Mouse (Mus musculus): ENCODE measurements around the gene Bbs12. TPM values are rescaled to one million over a fixed set of nuclear protein-coding genes. Genes with fewer than 3 reads are reported as not detected.

Gene Bbs12
- polyA plus RNA-seq, 1 experiment from 2014 or later = 8.7 TPM

GRCm38 (mm10) chr3:37291929-37292328, 20.4 kb upstream of the Bbs12 start:
- H3K9ac ChIP-seq = no peak overlapping the region
- H3K4me2 ChIP-seq (replicated peaks) = no peak overlapping the region
- H3K9me3 ChIP-seq = no peaks in the 10 kb centered on the region
- no peak for ATAC-seq (ENCODE audit: low FRiP score, low read depth)
- H3K4me3 ChIP-seq = no peak overlapping the region
- WGBS = 57% methylated on average over 2 of the region's 2 CpGs
- no peaks in the 10 kb centered on the region for H3K36me3 ChIP-seq
- no peaks in the 10 kb centered on the region for H3K27me3 ChIP-seq
- no peak overlapping the region for H3K27ac ChIP-seq
- no peaks in the 10 kb centered on the region for H3K4me1 ChIP-seq

GRCm38 (mm10) chr3:37292654-37293053, 19.7 kb upstream of the Bbs12 start:
- no peaks in the 10 kb centered on the region for H3K9me3 ChIP-seq
- WGBS = 61% methylated on average over 2 of the region's 2 CpGs
- ATAC-seq (ENCODE audit: low FRiP score, low read depth) = no peak
- no peaks in the 10 kb centered on the region for H3K27me3 ChIP-seq
- H3K4me2 ChIP-seq (replicated peaks) = no peak overlapping the region
- H3K4me3 ChIP-seq = no peak overlapping the region
- H3K36me3 ChIP-seq = no peaks in the 10 kb centered on the region
- H3K4me1 ChIP-seq = no peaks in the 10 kb centered on the region
- no peak overlapping the region for H3K27ac ChIP-seq
- no peak overlapping the region for H3K9ac ChIP-seq

DNA sequence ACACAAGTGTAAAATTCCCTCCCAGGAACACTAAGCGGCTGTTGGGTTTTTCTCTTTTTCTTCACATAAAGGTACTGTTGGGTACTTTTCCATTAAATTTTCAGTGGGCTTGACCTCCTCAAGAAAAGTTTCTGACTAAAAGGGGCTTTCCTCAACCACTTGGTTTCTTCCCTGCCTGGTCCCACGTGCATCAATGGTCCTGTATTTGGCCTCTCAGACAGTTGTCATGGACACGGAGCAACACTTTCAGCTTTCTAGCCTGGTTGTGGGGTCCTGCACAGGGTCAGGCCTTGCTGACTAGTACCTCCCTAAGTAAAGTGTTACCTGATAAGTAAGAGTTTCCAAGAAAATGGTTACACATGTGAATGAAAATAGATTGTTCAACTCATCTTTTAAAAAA, 12.9 kb upstream of the Bbs12 start:
- no peaks in the 10 kb centered on the region for H3K4me1 ChIP-seq
- ATAC-seq (ENCODE audit: low FRiP score, low read depth) = no peak
- WGBS = 66% methylated on average over 3 of the region's 3 CpGs

DNA sequence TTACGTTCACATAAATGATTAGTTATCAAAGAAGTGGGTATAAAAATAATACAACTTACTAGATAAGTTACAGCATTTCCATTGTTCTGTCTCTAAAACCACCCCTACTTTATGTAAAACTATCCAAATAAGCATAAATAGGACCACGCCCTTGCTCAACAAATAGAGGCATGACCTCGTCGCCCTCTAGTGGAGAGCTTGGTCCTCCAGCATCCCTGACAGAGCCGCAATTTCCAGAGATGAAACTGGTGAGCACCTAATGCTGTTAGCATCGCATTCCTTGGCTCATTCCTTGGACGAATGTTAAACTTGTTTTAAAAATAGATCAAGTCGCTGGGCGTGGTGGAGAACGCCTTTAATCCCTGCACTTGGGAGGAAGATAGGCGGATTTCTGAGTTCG, 9.7 kb upstream of the Bbs12 start:
- ATAC-seq (ENCODE audit: low FRiP score, low read depth) = no peak
- Histone ChIP-seq H3K27me3 (no peaks in the 10 kb centered on the region), H3K36me3 (no peaks in the 10 kb centered on the region), H3K9me3 (no peaks in the 10 kb centered on the region), H3K9ac (no peak overlapping the region), H3K4me1 (no peaks in the 10 kb centered on the region), H3K4me2 (replicated peaks) (no peak overlapping the region), H3K27ac (no peak overlapping the region), H3K4me3 (no peak overlapping the region)
- WGBS = 42% methylated on average over 12 of the region's 12 CpGs

More for the DNA sequence above, 12.9 kb upstream of the Bbs12 start:
- Histone ChIP-seq H3K9me3 (no peaks in the 10 kb centered on the region), H3K27me3 (no peaks in the 10 kb centered on the region), H3K9ac (no peak overlapping the region), H3K4me3 (no peak overlapping the region), H3K36me3 (no peaks in the 10 kb centered on the region), H3K4me2 (replicated peaks) (no peak overlapping the region), H3K27ac (no peak overlapping the region)

DNA sequence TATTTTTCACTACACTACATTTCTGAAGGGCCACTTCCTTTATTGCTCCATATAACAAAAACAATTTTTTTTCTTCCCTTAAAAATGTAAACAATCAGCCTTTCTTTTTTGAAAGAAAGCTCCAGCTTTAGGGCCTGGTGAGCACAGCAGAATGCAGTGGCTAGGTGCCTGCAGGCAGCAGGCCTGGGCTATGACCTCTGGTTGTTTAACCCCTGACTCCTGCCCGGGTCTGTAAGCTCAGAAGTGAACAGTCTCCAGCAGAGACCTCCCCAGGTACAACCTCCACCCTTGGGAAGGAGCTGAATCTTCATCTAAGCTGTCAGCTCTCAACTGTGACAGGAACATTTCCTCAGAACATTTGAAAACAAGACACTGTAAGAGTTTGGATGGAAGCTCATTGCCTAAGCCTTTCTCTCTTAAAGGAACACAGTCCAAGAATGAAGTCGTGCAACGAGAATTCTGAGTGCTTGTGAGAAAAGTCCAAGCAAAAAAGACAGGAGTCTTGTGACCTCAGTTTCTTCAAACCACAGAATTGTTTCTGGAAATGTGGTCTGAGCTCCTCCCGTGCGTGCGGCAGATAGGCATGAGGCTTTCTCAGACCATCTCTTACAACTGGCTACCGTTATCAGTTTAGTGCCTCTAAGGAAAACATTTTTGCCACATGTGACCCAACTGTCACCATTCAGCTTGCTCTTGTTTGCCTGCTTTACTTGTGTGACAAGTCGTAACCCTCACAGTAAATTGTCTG, 8.8 kb upstream of the Bbs12 start:
- ATAC-seq (ENCODE audit: low FRiP score, low read depth) = no peak
- H3K27ac ChIP-seq = no peak overlapping the region
- H3K4me2 ChIP-seq (replicated peaks) = no peak overlapping the region
- no peak overlapping the region for H3K9ac ChIP-seq
- H3K4me3 ChIP-seq = no peak overlapping the region
- H3K4me1 ChIP-seq = no peaks in the 10 kb centered on the region
- WGBS = 71% methylated on average over 8 of the region's 8 CpGs
- H3K9me3 ChIP-seq = no peaks in the 10 kb centered on the region
- no peaks in the 10 kb centered on the region for H3K36me3 ChIP-seq
- no peaks in the 10 kb centered on the region for H3K27me3 ChIP-seq

- Histone ChIP-seq H3K9me3 (no peaks in the 10 kb centered on the region), H3K27me3 (no peaks in the 10 kb centered on the region), H3K4me1 (peaks cover 10% of the 10 kb centered on the region), H3K36me3 (no peaks in the 10 kb centered on the region), H3K4me2 (replicated peaks) (peak overlapping the region; percentile 70), H3K4me3 (peak overlapping the region; percentile 74), H3K9ac (peak overlapping the region; percentile 83), H3K27ac (no peak overlapping the region)
- 2% methylated on average over 10 of the region's 10 CpGs for WGBS
- ATAC-seq (ENCODE audit: low FRiP score, low read depth) = no peak
These were observed 421 bp upstream of the Bbs12 start for GRCm38 (mm10) chr3:37311897-37312369.

GRCm38 (mm10) chr3:37313371-37313770, 1.0 kb downstream of the Bbs12 start:
- Histone ChIP-seq H3K4me3 (peak overlapping the region; percentile 74), H3K27me3 (no peaks in the 10 kb centered on the region), H3K9me3 (no peaks in the 10 kb centered on the region), H3K9ac (peak overlapping the region; percentile 40), H3K4me2 (replicated peaks) (peak overlapping the region; percentile 70), H3K27ac (no peak overlapping the region), H3K36me3 (no peaks in the 10 kb centered on the region), H3K4me1 (peaks cover 10% of the 10 kb centered on the region)
- WGBS = 56% methylated on average over 1 of the region's 1 CpGs
- no peak for ATAC-seq (ENCODE audit: low FRiP score, low read depth)

DNA sequence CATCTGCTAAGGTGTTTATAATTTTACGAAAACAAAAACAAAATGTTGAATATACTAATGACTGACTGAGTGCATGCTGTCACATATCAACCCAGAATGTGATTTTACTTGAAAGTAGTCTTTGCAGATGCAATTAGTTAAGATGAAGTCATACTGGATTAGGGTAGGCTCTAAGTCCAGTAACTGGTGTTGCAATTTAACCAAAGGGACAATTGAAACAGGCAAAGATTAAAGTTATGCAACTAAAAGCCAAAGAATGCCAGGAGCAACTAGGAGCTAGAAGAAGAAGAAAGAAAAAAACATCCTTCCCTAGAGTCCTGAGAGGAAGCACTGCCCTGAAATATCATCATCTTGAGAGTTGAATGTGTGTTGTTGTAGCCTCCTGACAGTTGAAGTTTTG, 3.9 kb downstream of the Bbs12 start:
- ATAC-seq (ENCODE audit: low FRiP score, low read depth) = no peak
- Histone ChIP-seq H3K9ac (no peak overlapping the region), H3K36me3 (peaks cover 23% of the 10 kb centered on the region), H3K4me2 (replicated peaks) (no peak overlapping the region), H3K4me3 (no peak overlapping the region), H3K27me3 (no peaks in the 10 kb centered on the region), H3K9me3 (no peaks in the 10 kb centered on the region), H3K4me1 (peaks cover 10% of the 10 kb centered on the region), H3K27ac (no peak overlapping the region)
- WGBS = 92% methylated on average over 1 of the region's 1 CpGs

GRCm38 (mm10) chr3:37324310-37324709, 12.0 kb downstream of the Bbs12 start:
- Histone ChIP-seq H3K4me3 (no peak overlapping the region), H3K9ac (no peak overlapping the region), H3K4me1 (peaks cover 15% of the 10 kb centered on the region), H3K27ac (no peak overlapping the region), H3K9me3 (no peaks in the 10 kb centered on the region), H3K36me3 (peaks cover 19% of the 10 kb centered on the region), H3K27me3 (no peaks in the 10 kb centered on the region), H3K4me2 (replicated peaks) (no peak overlapping the region)
- ATAC-seq (ENCODE audit: low FRiP score, low read depth) = no peak
- 34% methylated on average over 3 of the region's 3 CpGs for WGBS

DNA sequence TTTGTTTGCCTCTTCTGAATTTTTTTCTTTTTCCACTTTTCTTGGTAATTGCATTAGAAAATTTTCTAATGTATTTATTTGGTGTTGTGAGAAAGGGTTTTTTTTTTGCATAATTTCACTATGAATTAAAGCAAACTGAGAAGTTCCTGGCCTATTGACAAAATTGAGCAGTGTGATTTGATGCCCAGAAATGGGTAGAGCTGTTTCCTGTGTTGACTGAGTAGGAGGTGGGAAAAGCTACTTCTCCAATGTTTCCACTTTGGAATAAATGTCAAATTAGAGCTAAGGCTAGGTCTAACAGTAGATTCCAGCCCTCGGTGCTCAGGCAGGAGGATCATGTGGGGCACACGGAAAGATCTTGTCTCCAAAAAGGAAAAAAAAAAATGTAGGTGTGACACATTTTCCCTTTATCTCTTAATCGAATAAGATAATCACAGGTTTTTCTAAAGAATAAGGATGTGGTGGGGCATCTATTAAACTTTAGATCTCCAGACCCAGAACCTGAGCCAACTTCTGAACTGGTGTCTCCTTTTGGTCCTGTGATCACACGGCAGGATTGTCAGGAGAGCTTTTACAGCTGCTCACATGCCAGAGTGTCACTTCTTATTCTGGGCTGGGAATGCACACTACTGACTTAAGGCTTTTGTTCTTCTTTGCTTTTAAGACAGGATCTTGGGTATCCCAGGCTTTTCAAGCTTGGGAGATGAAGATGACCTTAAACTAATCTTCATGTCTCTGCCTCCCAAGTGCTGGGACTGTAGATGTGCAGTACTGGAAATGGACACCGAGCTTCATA, 13.2 kb downstream of the Bbs12 start:
- Histone ChIP-seq H3K36me3 (peaks cover 7% of the 10 kb centered on the region), H3K27me3 (no peaks in the 10 kb centered on the region), H3K4me1 (peaks cover 19% of the 10 kb centered on the region), H3K27ac (no peak overlapping the region), H3K9me3 (no peaks in the 10 kb centered on the region), H3K9ac (no peak overlapping the region), H3K4me3 (no peak overlapping the region), H3K4me2 (replicated peaks) (no peak overlapping the region)
- no peak for ATAC-seq (ENCODE audit: low FRiP score, low read depth)
- 82% methylated on average over 5 of the region's 5 CpGs for WGBS

- no peak overlapping the region for H3K4me3 ChIP-seq
- H3K4me2 ChIP-seq (replicated peaks) = no peak overlapping the region
- H3K9ac ChIP-seq = no peak overlapping the region
- H3K9me3 ChIP-seq = no peaks in the 10 kb centered on the region
- no peak for ATAC-seq (ENCODE audit: low FRiP score, low read depth)
- H3K27ac ChIP-seq = no peak overlapping the region
- H3K4me1 ChIP-seq = peaks cover 19% of the 10 kb centered on the region
- no peaks in the 10 kb centered on the region for H3K36me3 ChIP-seq
- H3K27me3 ChIP-seq = no peaks in the 10 kb centered on the region
- 90% methylated on average over 3 of the region's 3 CpGs for WGBS
These were observed 14.3 kb downstream of the Bbs12 start for GRCm38 (mm10) chr3:37326627-37327026.

- WGBS = 52% methylated on average over 2 of the region's 2 CpGs
- ATAC-seq (ENCODE audit: low FRiP score, low read depth) = 0 out of 2 replicates have a peak, but pooled peaks have one; percentile 36
- Histone ChIP-seq H3K36me3 (no peaks in the 10 kb centered on the region), H3K27me3 (no peaks in the 10 kb centered on the region), H3K27ac (no peak overlapping the region), H3K4me1 (peaks cover 19% of the 10 kb centered on the region), H3K9ac (no peak overlapping the region), H3K9me3 (no peaks in the 10 kb centered on the region), H3K4me3 (no peak overlapping the region), H3K4me2 (replicated peaks) (no peak overlapping the region)
These were observed 16.1 kb downstream of the Bbs12 start for GRCm38 (mm10) chr3:37328489-37328888.
